Mouse (Mus musculus) CD4-positive, CD25-positive, alpha-beta regulatory T cell, adult 4 months (primary cell): Measurements from ENCODE around the gene Atp13a3. TPM values are rescaled to one million over a fixed set of nuclear protein-coding genes. Genes with fewer than 3 reads are reported as not detected.
"Not testable (repeated sequence)": the region's sequence is repeated elsewhere in the genome, so short reads cannot be mapped to it uniquely, and the experiment has no call there.

Experiments used
- ATAC-seq: one replicate; pipeline ENCODE4 v1.8.0; 2017
- polyA plus RNA-seq, 2 experiments: library from polyadenylated mRNA; unstranded; fragments of 100-300 nt; shearing (Covaris generic); gene quantifications; one replicate each; pipeline ENCODE4 v1.2.1; 2017

The Atp13a3 gene
- polyA plus RNA-seq = 10 to 100 TPM in 1 of 2 experiments, 1 to 10 TPM in 1; 8.8 to 13.1 TPM

GRCm38 (mm10) chr16:30405925-30406670 lies at the start of gene Atp13a3:
Gene Atp13a3, minus strand, starts transcription at chr16:30405975.
- no peak for ATAC-seq

GRCm38 (mm10) chr16:30453213-30453975 lies 47.6 kb upstream of the Atp13a3 start:
- peak; percentile 73 for ATAC-seq

GRCm38 (mm10) chr16:30451174-30451573 lies 45.4 kb upstream of the Atp13a3 start:
- not testable (repeated sequence) for ATAC-seq

- ATAC-seq = no peak
Observed at GRCm38 (mm10) chr16:30449017-30449416, 43.2 kb upstream of the Atp13a3 start.

- no peak for ATAC-seq
Observed at GRCm38 (mm10) chr16:30448169-30448568, 42.4 kb upstream of the Atp13a3 start.

- no peak for ATAC-seq
Observed at GRCm38 (mm10) chr16:30447642-30448041, 41.9 kb upstream of the Atp13a3 start.

GRCm38 (mm10) chr16:30443411-30443810 lies 37.6 kb upstream of the Atp13a3 start:
- no peak for ATAC-seq

- ATAC-seq = no peak
Observed at GRCm38 (mm10) chr16:30442451-30442850, 36.7 kb upstream of the Atp13a3 start.

- no peak for ATAC-seq
Observed at GRCm38 (mm10) chr16:30441409-30441808, 35.6 kb upstream of the Atp13a3 start.

GRCm38 (mm10) chr16:30439841-30440240 lies 34.1 kb upstream of the Atp13a3 start:
- no peak for ATAC-seq

- ATAC-seq = no peak
Observed at GRCm38 (mm10) chr16:30439411-30439810, 33.6 kb upstream of the Atp13a3 start.

- no peak for ATAC-seq
Observed at GRCm38 (mm10) chr16:30436276-30436675, 30.5 kb upstream of the Atp13a3 start.

- ATAC-seq = no peak
Observed at GRCm38 (mm10) chr16:30435393-30435792, 29.6 kb upstream of the Atp13a3 start.

- ATAC-seq = no peak
Observed at GRCm38 (mm10) chr16:30433148-30433547, 27.4 kb upstream of the Atp13a3 start.

GRCm38 (mm10) chr16:30432111-30432510 lies 26.3 kb upstream of the Atp13a3 start:
- ATAC-seq = no peak

GRCm38 (mm10) chr16:30430512-30431088 lies 24.8 kb upstream of the Atp13a3 start:
- no peak for ATAC-seq

GRCm38 (mm10) chr16:30428753-30429260 lies 23.0 kb upstream of the Atp13a3 start:
- ATAC-seq = no peak

- no peak for ATAC-seq
Observed at GRCm38 (mm10) chr16:30427466-30427865, 21.7 kb upstream of the Atp13a3 start.

- no peak for ATAC-seq
Observed at GRCm38 (mm10) chr16:30427003-30427402, 21.2 kb upstream of the Atp13a3 start.

GRCm38 (mm10) chr16:30425980-30426379 lies 20.2 kb upstream of the Atp13a3 start:
- ATAC-seq = no peak

- no peak for ATAC-seq
Observed at GRCm38 (mm10) chr16:30424053-30424452, 18.3 kb upstream of the Atp13a3 start.

- ATAC-seq = no peak
Observed at GRCm38 (mm10) chr16:30416707-30417106, 10.9 kb upstream of the Atp13a3 start.

- ATAC-seq = no peak
Observed at GRCm38 (mm10) chr16:30416284-30416683, 10.5 kb upstream of the Atp13a3 start.
